Mouse (Mus musculus) brain, embryonic 14.5 days (tissue): ENCODE results near the gene Gatd1.

Experiments
- CTCF ChIP-seq: fragments of 200-500 bp; IDR thresholded peaks from 2 replicates; pipeline ENCODE4 v1.5.1; 2012; ENCODE audit warnings: inconsistent platforms, mild to moderate bottlenecking, moderate library complexity, borderline replicate concordance; ENCODE audit not compliant: insufficient read depth, insufficient read length; ENCODE audit errors: extremely low read depth
- POLR2A ChIP-seq: fragments of 200-500 bp; IDR thresholded peaks from 2 replicates; pipeline ENCODE4 v1.6.1; 2012; ENCODE audit warnings: mild to moderate bottlenecking, inconsistent platforms, borderline replicate concordance; ENCODE audit not compliant: poor library complexity, insufficient read depth, insufficient read length, severe bottlenecking; ENCODE audit errors: extremely low read depth

DNA sequence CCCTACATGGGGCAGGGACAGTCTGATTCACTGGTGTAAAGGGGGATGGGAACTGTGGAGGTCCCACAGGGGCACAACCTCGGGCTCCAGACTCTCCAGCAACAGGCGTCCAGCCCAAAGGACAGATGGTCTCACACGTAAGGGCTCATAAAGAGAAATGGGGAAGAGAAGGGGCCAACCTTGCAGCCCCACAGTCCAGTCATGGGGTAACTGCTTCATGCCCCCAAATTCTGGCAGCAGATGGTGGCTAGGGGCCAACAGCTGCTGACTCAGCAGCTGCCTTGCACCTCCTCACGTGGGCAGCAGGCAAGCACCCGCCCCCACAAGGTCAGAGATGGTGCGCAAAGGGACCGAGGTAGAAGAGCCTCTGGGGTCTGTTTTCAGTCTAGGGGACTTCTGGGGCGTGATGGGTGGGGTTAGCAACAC, 18.3 kb upstream of the Gatd1 start:
- no peak for TF ChIP-seq POLR2A
- no peak for TF ChIP-seq CTCF
